Mouse (Mus musculus): Measurements from ENCODE around the gene Sox5.

Gene Sox5

GRCm38 (mm10) chr6:144387539-144388255, 394.1 kb downstream of the Sox5 start:
- DNase-seq: no peak

GRCm38 (mm10) chr6:144380641-144381040, 401.1 kb downstream of the Sox5 start:
- no peak for DNase-seq

- no peak for DNase-seq
Observed at GRCm38 (mm10) chr6:144380171-144380570, 401.6 kb downstream of the Sox5 start.

GRCm38 (mm10) chr6:144374810-144375209, 407.0 kb downstream of the Sox5 start:
- DNase-seq: no peak

GRCm38 (mm10) chr6:144370699-144371098, 411.1 kb downstream of the Sox5 start:
- DNase-seq: no peak

GRCm38 (mm10) chr6:144367626-144368077, 414.1 kb downstream of the Sox5 start:
- DNase-seq: no peak

DNA sequence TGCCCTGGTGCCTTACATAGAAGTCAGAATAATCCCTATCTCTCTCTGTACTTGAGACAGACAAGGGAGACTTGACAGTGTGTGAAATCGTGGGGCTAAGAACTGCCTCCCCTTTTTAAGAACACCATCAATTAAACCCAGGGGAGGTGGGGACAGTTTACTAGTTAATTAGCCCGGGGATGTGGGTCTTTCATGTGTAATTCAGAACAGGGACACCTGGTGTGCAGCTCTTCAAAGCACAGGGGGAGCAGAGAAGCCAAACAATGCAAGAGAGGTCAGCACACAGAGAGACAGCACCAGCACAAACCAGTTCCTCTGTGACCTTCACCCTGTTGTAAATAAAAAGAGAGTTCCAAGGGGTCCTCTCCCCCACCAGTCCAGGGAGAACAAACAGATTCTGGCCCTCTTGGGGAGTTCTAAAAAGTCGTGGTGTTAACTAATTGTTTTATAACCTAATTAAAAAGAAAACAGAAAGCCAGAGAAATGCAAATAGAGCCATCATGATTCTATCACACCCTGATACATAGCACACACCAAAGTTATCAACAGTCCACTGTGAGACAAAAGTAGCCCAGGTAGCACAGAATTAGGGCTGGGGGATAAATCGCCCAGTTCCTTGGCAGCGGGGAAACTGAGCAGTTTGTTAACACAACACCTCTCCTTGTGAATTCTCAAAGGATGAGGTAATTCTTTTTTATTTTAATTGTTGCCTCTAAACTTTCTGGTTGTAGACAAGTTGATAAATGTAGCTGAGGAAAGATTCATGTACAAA, 420.3 kb downstream of the Sox5 start:
- DNase-seq: no peak

- no peak for DNase-seq
Observed at GRCm38 (mm10) chr6:144357081-144357480, 424.7 kb downstream of the Sox5 start.

- DNase-seq: no peak
Observed at GRCm38 (mm10) chr6:144351049-144351448, 430.7 kb downstream of the Sox5 start.

DNA sequence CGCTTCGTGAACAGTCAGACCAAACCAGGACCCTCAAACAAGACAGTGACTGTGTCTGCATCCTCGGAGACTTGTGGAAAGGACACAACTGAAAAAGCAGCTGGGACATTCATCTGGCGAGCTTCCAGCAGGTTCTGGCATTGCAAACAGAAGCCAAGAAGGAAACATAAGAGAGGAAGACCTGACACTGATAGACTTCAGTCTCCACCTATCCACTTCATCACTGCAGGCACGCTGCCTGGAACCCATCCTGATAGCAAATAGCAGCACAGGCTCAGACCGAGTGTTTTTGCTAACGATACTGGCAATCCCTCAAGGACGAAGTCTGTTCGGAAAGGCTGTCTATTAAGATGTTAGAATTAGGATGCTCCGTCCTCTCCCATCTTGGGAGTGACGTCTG, 438.4 kb downstream of the Sox5 start:
- DNase-seq: peak; percentile 12 to 23

- DNase-seq: no peak
Observed at GRCm38 (mm10) chr6:144339554-144339953, 442.2 kb downstream of the Sox5 start.

- peak in 1 of 2 experiments; percentile 5 for DNase-seq
Observed at GRCm38 (mm10) chr6:144339006-144339405, 442.8 kb downstream of the Sox5 start.

DNA sequence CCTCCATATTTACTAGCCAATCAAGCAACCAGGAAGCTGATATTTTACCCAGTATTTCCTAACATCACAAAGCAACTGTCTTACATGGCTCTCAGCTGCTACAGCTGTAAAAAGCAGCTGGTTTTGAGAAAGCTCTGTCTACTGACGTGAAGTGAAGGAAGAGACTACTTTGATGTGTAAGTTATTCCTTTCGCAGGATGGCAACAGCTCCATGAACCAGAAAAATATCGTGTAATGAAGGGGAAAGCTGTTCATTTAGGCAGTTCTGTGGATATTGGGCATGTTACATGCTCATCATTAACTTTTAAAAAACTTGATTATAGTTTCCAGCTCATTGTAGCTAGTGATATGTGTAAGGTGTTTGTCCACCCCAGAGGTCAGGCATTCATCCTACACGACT, 443.6 kb downstream of the Sox5 start:
- DNase-seq: no peak

- DNase-seq: no peak
Observed at GRCm38 (mm10) chr6:144337436-144337969, 444.3 kb downstream of the Sox5 start.

DNA sequence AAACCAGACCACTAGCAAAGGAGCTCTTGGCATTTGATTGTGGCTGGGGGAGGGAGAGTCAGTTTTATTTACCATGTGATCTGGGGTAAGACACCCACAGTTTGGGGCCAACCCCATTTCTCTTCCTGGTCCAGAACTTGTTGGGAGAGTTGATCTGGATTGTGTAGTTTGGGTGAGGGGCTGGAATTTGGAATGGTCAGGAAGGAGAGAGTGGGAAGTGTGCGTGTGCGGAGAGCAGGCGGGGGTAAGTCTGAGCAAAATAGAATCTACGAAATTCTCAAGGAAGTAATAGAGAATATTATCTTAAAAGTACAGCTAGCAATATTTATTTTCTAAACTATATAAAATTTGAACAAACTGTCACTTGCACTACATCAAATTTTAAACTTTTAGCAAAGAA, 445.0 kb downstream of the Sox5 start:
- DNase-seq: no peak

- DNase-seq: no peak
Observed at GRCm38 (mm10) chr6:144333146-144333545, 448.6 kb downstream of the Sox5 start.

DNA sequence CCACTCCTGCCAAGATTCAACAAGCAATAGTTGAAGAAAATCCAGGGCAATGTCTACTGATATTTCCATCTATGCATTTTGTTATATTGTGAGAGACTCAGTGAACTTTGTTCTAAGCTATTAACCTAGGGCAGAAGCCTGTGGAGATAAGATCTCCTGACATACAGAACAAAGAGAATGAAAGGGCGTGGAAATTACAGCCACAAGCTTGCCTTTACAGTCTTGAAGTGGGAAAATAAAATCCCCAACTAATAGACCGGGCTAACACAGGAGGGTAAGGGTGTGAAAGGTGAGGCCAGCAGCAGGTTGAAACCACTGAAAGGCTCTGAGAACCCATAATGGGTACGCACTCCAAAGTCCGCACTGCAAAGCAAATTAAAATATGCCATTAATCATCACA, 449.8 kb downstream of the Sox5 start:
- no peak for DNase-seq

GRCm38 (mm10) chr6:144329311-144329930, 452.4 kb downstream of the Sox5 start:
- no peak for DNase-seq

DNA sequence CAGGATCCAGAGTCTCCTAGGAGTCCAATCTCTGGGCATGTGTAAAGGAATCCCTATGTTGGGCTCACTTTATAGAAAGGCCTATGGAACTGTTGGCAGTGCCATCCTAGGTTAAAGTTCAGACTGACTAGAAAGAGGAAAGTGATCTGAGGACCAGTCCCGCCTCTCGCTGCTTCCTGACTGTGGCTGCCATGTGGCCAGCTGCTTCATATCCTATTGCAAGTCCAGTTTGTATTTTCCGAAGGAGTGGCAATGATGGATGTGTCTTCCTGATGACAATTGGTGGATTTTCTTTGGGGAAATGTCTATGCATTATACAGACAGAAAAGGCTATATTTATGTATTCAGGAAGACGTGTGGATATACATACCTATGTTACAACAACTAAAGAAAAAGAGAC, 453.0 kb downstream of the Sox5 start:
- no peak for DNase-seq

DNA sequence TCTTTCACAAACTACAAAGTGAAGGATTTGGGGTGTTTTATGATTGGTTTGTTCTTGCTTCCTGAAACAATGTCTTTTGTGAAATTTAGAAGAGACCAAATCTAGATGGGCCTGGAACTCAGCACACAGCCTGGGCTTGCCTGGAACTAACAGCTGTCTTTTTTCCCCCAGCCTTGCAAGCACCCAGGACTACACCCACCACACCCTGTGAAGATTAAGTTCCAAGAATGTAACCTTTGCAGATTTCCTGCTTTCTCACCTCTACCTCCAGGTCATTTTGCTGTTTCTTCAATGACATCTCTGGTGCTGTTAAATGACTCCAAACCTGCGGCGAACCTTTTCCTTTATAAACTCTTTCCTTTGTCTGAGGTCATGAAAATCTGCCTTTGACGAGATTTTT, 455.0 kb downstream of the Sox5 start:
- DNase-seq: no peak

GRCm38 (mm10) chr6:144323372-144323771, 458.4 kb downstream of the Sox5 start:
- no peak for DNase-seq

GRCm38 (mm10) chr6:144322297-144323047, 459.3 kb downstream of the Sox5 start:
- no peak for DNase-seq

- DNase-seq: no peak
Observed at GRCm38 (mm10) chr6:144320327-144320726, 461.4 kb downstream of the Sox5 start.
